Mouse (Mus musculus): ENCODE results near the gene Mif4gd.
A peak's percentile ranks its signal among the peaks of the same experiment; 100 is the strongest.

DNA sequence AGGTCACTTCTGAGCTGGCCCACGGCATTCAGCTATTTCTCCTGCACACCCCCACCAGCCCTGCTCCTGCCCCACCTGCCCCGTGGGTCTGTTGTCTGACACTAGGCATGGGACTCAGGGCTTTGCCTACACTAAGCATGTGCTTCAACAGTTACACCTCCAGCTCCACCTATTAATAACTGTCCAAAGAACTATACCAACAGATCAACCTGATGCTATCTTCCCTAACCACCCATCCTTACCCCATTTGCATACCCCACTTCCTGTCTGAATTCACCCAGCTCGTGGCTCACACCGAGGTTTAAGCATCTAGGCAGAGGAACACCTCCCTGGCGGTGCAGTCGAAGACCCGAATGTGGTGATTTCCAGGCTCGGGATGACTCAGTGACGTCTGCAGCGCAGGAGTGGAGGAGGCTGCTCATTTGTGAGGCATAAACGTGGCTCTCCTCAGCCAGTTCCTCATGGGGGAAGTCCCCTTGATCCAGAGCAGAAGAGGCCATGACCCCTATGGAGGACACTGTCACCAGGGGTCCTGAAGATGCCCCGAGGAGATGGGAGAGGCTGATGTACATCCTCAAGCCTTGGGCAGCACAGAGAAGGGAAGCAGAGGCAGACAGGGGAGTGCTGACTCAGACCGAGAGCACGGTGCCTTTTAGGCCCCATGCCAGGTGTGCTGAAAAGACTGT lies 28.4 kb upstream of the Mif4gd start:
- TF ChIP-seq POLR2A (IDR thresholded peaks at IDR 0.05; ENCODE audit: insufficient read depth, low read depth, low read length) = no peak
- TF ChIP-seq CTCF (IDR thresholded peaks at IDR 0.05) = 0 out of 2 replicates have a peak, but pooled peaks have one; percentile 6
- TF ChIP-seq EP300 (IDR thresholded peaks at IDR 0.05; ENCODE audit: insufficient read depth, low read depth, low read length) = no peak
